Mouse (Mus musculus) retina, postnatal 7 days (tissue): Measurements from ENCODE around the gene Grip2.
A peak's percentile ranks its signal among the peaks of the same experiment; 100 is the strongest.

Source experiments
- DNase-seq: peaks from one replicate; pipeline ENCODE4 v3.0.0-alpha.2; 2012; ENCODE audit warnings: low read depth, low spot score

Gene Grip2

DNA sequence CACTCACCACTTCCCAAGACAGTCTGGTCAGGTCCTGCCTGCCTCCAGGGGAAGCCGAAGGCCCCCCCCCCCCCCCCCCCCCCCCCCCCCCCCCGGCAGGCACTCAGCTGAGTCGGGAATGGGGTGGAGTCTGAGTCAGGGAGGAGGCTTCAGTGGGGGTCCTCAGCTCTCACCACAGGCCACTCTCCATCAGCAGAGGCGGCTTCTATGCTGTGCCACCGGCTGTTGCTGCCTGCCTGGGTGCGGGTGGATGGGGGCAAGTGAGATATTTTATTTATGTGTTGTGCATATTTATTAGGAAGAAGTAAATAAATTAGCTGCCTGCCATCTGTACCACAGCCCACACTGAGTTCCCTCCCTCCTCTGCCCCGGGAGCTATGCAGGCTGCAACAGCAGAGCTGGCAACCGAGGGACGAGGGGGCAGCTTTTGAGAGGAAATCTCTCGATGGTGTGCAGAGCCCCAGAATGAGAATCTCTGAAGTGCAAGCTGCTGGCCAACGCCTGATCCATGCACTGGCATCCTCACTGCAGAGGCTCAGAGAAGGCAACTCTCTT lies at the start of gene Grip2:
TSS of gene Grip2 (minus strand) at position 235 of the 555 bp plus-strand sequence.
- DNase-seq: no peak

DNA sequence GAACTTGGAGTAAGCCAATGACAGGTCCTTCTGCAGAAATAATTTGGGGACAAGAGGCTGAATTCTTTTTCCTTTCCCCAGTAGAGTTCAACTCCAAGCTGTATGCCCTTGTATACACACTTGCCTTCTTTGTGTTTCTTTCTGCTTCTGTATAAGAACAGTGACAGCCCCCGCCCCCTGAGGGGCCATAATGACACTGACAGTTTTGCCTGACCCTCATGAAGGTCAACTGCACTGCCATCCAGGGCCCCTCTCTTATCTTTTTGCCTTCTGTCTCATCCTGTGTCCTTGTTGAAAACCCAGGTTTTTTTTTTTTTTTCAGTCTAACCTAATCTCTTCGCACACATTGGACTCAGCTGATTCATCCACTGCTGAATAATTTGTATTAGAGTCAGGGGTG lies 45.7 kb upstream of the Grip2 start:
- no peak for DNase-seq

- DNase-seq: no peak
These were observed 41.0 kb upstream of the Grip2 start for GRCm38 (mm10) chr6:91868091-91868490.

DNA sequence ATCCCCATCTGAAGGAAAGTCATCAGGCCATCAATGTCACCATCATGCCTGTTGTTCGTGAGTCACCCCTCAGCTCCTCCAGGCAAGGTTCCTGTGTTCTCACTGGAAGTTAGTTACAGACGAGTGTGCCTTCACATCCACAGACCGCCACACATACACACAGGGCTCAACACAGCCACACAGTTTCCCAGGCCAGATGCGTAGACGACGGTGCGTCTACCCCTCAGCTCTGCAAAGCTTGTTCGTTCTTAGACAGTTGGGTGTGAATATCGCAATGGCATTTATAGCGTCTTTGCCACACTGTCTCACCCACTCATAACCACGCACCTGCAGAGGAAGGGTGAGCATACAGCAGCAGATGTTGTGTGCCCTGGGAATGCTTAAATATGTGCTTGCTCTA lies 38.6 kb upstream of the Grip2 start:
- DNase-seq: no peak

GRCm38 (mm10) chr6:91864595-91864994 lies 37.5 kb upstream of the Grip2 start:
- DNase-seq: no peak

GRCm38 (mm10) chr6:91862848-91863247 lies 35.8 kb upstream of the Grip2 start:
- DNase-seq: no peak

- DNase-seq: no peak
These were observed 31.3 kb upstream of the Grip2 start for GRCm38 (mm10) chr6:91858339-91858738.

GRCm38 (mm10) chr6:91852550-91852949 lies 25.5 kb upstream of the Grip2 start:
- DNase-seq: no peak

GRCm38 (mm10) chr6:91843628-91844153 lies 16.6 kb upstream of the Grip2 start:
- DNase-seq: no peak

DNA sequence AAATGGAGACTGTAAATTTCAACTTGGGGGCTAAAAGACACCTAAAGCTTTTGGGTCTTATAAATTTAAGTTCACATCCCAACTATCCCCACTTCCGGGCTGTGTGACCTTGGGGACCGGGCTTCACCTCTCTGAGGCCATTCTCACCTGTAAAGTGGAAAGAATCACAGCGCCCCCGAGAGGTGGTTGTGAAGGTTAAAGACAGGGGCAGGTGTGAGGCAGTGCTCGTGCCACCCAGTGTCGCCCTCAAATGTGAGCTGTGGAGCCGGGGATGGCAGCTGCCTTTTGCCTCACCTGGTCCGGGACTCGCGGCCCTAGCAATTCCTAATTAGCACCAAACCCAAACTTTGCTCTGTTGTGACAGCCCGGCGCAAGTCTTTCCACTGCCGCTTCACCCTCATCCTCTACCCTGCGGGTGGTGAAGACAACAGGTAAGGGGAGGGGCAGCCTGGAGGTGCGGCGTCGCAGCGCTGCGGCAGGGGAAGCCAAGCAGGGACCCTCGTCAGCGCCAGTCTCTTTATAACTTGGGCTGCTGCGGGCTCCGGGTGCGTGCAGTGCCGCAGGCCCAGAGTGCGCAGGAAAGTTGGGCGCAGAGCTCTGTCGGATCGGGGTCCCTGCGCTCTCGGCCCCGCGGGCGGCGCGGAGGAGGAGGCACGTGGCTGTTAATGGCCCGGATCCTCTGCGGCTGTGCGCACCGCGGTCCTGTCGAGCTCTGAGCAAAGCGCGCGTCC lies 16.0 kb upstream of the Grip2 start:
- no peak for DNase-seq

DNA sequence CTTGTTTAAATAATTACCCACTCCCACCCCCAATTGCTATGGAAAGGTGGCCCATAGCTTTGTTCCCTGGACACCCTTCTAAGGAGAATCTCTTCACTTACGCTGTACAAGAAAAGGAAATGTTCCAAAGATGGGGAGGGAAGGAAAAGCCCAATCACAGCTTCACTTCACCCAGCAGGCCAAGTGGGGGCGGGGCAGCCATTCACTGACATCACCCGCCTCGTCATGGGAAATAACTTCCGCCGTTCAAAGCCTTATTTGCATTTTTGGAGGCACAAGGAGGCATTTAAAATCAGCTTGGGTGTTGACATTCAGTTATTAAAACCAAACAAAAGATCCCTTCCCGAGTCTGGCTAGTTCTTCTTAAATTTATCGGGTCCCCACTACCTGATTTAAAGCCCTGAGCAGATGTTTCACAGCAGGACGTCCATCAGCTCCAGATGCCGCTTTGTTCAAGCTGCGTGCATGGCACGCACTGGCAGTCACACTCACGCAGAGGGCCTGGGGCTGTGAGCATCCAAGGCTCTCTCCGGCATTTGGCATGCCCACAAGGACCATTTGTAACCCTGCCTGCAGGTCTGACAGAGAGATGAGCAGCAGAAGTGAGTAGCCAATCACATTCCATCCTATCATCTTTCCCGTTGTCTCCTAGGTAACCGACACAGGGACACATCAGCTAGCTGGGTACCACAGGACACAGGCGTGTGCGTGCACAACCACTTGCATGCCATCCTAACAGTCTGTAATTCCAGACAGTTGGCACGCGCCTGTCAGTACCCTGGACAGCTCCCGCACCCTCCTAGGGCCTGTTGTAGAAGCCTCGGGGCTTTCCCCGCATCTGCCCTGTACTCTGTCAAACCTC lies 12.2 kb upstream of the Grip2 start:
- no peak for DNase-seq

DNA sequence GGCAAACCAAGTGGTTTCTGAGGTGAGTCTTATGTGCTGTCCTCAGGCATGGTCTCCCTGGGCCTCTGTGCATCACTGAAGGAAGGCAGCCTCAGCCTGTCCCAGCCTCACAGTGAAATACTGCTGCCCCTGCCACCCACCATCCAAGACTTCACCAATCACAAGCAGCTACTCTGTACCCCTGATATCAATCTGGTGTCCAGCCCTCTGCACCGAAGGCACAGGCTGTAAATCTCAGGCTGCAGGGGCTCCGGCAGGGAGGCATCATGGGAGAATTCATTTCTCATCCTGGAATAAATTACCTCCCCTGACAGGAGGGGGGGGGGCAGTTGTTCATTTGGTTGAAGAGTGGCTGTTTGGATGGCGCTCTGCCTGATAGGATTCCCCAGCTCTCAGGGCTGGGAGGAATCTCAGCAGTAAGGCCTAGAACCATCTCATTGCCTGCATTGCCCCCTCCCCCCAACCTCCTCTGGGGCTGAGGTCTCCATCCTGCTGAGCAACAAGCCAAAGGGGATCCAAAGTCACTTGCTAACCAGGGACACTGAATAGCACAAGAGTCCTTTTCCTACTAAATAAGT lies 5.9 kb upstream of the Grip2 start:
- no peak for DNase-seq

DNA sequence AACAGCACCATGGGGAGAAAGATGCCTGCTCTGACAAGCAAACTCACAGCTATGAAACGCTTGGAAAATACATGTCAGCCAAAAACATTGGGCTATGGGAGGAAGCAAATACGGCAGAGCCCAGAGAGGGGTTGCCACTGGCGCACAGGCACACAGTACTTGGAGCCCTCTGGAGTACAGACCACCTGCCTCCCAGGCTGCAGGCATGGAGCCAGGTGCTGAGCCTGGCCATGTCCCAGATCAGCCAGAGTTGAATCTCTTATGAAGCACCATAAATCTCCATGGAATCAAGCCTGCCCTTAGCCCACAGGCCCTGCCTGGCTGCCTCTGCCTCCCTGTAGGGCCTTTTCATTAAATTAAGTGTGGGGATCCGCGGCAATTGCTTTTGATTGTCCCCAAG lies 876 bp upstream of the Grip2 start:
- DNase-seq: no peak

- DNase-seq: no peak
These were observed 8.8 kb downstream of the Grip2 start for GRCm38 (mm10) chr6:91818271-91818670.

- no peak for DNase-seq
These were observed 11.1 kb downstream of the Grip2 start for GRCm38 (mm10) chr6:91815976-91816375.

DNA sequence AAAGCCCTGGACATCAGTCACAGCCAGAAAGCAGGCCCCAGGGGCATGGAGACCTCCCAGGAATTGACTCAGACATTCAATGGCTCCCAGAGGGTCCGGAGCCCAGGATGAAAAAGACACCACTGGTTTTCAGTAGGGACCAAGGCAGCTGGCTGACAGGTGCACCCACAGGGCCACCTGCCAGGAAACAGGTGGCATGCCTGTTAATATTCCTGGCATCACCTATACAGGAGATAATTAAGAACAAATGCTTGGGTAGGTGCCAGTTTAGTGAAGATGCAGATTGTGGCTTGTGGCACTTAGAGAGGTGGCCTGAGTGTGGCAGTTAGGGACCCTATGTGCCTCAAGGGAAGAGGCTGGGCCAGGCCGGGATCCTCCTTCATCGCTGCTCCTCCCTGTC lies 13.4 kb downstream of the Grip2 start:
- DNase-seq: no peak

DNA sequence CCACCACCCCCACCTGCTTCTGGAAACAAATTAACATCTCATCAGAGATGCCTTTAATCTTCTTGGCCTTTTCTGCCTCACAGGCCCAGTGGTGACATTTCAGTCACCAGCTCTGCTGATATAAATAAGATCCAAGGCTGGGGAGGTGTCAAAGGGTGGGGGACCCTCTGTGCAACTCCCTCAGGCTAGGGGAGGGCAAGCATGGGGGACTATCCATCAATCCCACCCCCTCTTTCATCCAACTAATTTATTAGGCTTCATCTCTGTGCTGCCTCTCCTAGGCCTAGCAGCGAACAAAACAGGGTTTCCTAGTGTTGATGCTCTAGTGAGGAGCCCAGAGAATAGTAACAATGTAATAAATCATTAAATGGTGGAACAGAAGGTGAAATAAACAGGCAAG lies 17.0 kb downstream of the Grip2 start:
- no peak for DNase-seq

GRCm38 (mm10) chr6:91808022-91808421 lies 19.0 kb downstream of the Grip2 start:
- DNase-seq: no peak

GRCm38 (mm10) chr6:91807169-91807568 lies 19.9 kb downstream of the Grip2 start:
- DNase-seq: no peak

- DNase-seq: peak; percentile 8
These were observed 22.9 kb downstream of the Grip2 start for GRCm38 (mm10) chr6:91804177-91804576.

- DNase-seq: no peak
These were observed 28.6 kb downstream of the Grip2 start for GRCm38 (mm10) chr6:91798496-91798895.

- DNase-seq: no peak
These were observed 30.3 kb downstream of the Grip2 start for GRCm38 (mm10) chr6:91796736-91797135.
